Mouse (Mus musculus) brain, embryonic 14.5 days (tissue): ENCODE results near the gene Grn. TPM values are rescaled to one million over a fixed set of nuclear protein-coding genes. Genes with fewer than 3 reads are reported as not detected.

Source experiments
- DNase-seq: peaks from one replicate; pipeline ENCODE4 v3.0.0-alpha.2; 2011; ENCODE audit warnings: low read depth
- CTCF ChIP-seq: fragments of 200-500 bp; IDR thresholded peaks from 2 replicates; pipeline ENCODE4 v1.5.1; 2012; ENCODE audit warnings: inconsistent platforms, mild to moderate bottlenecking, moderate library complexity, borderline replicate concordance; ENCODE audit not compliant: insufficient read depth, insufficient read length; ENCODE audit errors: extremely low read depth
- POLR2A ChIP-seq: fragments of 200-500 bp; IDR thresholded peaks from 2 replicates; pipeline ENCODE4 v1.6.1; 2012; ENCODE audit warnings: mild to moderate bottlenecking, inconsistent platforms, borderline replicate concordance; ENCODE audit not compliant: poor library complexity, insufficient read depth, insufficient read length, severe bottlenecking; ENCODE audit errors: extremely low read depth
- polyA plus RNA-seq: library from polyadenylated mRNA; depleted of rRNA; stranded (reverse); fragments of >200 nt; gene quantifications from 2 replicates; pipeline ENCODE4 v1.2.3, GENCODE M21; 2012

Grn gene
- polyA plus RNA-seq, 1 experiment = 53.0 TPM

DNA sequence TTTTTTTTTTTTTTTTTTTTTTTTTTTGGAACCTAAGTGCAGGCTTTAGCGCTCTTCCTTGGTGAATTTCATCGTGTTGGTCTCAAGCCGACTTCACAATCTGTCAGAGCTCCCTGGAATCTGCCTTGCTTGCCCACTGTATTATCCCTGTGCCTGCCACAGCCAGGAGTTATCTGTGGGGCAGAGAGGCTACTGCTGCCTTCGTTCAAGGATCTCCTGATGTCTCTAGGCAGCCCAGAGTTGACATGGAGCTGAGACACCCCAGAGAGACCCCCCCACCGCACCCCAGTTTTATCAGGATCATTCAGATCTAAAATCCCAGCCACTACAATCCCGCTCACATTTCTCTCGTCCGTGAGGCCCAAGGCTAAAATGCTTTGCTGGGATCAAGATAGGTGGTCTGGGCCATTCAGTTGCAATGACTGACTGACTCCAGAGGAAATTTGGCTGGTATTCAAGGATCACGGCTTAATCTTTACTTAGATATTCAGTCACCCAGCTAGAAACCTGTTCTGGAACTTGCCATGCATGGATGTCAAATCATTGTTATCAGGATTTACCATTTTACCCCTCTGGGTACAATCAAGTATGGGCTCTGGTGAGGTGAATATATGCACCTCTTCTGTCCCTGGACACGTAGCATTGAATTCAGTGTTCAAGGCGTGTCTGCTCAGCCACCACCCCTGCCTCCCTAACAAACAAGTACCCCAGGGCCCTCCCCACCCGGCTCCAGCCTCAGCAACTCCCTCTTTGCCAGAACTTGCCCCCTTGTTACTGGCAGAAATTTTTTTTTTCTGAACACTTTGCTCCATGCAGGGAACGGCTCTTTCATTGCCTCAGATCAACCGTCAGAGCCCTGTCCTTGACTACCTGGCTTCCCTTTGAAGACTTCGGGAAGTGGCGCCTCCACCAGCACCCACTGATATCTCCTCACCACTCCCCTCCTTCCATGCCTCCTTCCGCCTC, 19.2 kb downstream of the Grn start:
- DNase-seq = no peak
- TF ChIP-seq CTCF = no peak
- TF ChIP-seq POLR2A = no peak

DNA sequence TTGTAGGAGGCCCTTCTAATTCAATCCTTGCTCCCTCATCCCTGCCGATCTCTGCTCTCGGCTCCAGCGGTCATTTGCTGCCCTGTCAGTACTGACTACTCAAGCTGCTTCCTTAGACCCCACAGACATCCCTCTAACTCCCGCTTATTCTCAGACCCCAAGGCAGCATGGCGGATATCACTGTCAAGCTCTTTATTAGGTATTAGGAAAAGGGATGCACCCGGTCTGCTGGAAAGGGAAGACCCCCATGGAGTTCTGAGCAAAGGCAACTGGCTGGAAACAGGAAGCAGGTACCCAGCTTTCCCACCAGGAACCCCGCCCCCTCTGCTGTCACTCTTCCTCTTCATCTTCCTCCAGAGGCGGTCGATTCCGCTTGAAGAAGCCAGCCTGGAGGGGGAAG, 23.0 kb downstream of the Grn start:
- no peak for DNase-seq
- TF ChIP-seq CTCF = no peak
- no peak for TF ChIP-seq POLR2A

DNA sequence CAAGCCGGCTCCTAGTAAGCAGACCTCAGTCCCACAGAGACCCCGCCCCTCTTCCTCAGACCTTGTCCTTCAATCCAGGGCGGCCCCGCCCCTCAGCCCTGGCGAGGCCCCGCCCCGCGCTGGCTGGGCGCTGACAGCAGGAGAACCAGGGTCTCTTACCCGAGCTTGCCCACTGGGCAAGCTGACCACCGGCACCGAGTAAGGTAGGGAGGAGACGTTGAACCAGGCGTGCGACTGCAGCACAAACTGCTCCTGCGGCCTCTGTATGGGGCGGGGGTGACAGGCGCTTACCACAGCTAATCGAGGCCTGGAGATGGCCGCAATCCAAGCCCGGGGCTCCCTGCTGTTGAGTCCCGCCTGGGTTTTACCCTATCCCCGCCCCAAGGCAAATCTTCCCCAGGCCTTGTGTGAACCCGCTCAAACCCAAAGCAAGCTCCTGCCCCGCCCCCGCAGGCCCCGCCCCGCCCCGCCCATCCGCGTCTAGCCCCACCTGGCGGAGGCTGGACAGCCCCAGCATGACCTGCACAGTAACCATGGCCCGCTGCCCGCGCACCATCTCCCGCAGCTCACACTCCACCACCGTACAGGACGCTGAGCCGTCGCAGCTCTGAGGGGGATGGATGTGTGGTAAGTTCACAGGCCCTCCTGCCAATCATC, 25.8 kb downstream of the Grn start:
- peak; percentile 20; the same call in 1 of the 2 replicates for TF ChIP-seq CTCF
- 0 out of 2 replicates have a peak, but pooled peaks have one; percentile 21 for TF ChIP-seq POLR2A
- peak; percentile 91 for DNase-seq

DNA sequence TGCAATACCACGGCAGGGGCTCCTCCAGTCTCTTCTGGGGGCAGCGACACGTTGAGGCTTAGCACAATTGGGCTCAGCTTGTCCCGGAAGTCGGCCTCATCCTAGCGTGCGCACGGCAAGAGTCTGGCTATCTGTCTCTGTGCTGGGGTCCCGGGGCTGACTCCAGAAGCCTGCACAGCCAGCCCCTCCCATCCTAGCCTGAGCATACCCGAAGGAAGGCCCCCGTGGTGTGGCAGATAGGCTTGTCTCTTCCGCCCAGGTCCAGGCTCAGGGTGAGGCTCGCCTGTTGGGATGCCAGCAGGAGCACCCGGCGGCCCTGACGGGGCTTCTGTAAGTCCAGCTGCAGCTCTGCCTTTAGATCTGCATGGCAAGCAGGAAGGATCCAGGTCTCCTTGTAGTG, 30.4 kb downstream of the Grn start:
- DNase-seq = no peak
- no peak for TF ChIP-seq CTCF
- TF ChIP-seq POLR2A = no peak

DNA sequence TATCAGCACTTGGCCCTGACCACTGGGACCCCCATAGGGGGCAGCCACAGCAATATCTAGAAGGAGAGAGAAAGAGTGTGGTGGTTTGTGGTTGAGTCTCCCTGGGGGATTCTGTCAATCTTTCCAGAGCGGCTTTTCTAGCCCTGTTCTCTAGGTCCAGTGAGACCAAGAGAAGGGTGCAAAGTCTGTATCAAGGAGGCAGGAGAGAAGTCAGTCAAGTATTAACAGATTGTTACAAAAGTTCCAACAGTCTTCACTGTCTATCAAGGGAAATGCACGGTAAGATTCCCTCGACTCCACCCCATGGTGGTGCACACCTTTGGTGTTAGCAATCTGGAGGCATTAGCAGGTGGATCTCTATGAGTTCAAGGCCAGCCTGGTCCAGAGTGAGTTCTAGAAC, 31.6 kb downstream of the Grn start:
- no peak for DNase-seq

DNA sequence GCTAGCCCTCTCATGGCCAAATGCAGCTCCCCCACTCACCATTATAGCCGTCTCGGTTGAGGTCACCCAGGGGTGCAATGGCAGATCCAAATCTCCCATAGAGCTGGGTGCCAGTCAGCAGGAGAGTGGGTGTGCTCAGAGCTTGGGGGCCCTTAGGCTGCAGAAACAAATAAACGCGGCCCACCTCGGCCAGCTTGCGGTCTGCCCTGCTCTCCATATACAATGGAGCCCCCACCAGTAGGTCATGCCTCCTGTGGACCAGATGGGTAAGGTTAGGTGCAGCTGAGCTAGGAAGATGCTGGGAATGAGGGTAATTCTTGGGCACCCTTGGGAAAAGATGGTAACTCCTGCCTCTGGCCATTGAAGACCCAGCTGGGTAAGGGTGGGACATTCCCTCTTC, 34.8 kb downstream of the Grn start:
- TF ChIP-seq CTCF (no peak), POLR2A (no peak)
- DNase-seq = no peak

More for the DNA sequence above, 31.6 kb downstream of the Grn start:
- TF ChIP-seq POLR2A = no peak

DNA sequence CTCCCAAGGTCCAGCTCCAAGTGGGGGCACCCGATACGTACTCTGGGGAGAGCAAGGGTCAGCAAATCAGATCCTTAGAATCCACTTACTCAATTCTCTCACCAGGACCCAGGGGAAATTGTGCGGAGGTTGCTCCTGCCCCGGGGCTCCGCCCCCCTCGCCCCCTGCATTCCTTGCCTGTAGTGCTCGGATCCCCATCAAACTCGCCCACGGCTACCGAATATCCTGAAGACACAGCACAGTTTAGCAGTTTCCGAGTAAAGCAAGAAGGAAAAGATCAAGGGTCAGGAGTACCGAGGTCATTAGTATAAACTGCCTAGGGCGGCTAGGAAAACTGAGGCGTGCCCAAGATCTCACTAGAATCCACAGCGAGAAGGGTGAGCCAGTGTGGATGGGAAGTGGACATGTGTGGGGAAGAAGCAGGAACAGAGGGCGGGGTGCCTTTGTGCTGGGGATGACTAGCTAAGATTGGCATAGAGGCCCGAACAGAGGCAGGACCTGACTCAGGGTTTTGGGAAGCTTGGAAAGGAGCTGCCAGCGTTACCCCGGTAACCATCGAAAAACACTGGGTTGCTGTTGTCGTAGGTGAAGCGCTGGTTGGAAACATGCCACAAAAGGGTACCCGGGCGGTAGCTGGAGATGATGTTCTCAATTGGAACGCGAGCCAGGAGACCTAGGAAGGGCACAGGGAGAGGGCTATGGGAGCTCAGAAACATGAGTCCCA, 35.8 kb downstream of the Grn start:
- TF ChIP-seq POLR2A (no peak), CTCF (no peak)
- peak; percentile 93 for DNase-seq

DNA sequence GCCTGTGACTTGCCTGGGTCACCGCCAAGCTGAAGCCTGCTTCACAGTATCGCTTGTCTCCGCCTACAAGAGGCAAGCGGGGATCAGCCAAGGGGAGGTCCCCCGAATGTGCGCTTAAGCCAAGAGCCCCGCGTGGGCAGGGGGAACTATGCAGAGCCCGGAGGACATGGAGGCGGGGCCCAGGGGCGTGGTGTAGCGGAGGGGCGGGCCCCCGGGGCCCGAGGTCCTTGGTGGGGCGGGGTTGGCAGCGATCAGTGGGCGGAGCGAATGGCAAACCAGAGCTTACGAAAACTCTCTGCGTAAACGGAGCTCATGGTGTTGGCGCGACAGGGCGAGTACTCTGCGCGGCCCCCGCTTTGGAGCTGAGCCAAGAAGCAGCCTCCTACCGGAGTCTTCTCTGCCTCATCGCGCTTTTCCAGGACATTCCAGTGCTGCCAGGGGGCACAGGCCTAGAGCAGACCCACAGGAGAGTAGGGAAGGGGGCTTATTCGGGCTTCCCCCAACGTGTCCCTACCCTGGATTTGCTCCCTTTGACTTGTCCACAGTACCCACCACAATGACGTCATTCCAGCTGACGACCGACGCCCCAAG, 37.0 kb downstream of the Grn start:
- peak; percentile 97 for DNase-seq
- TF ChIP-seq POLR2A = no peak
- TF ChIP-seq CTCF = no peak

DNA sequence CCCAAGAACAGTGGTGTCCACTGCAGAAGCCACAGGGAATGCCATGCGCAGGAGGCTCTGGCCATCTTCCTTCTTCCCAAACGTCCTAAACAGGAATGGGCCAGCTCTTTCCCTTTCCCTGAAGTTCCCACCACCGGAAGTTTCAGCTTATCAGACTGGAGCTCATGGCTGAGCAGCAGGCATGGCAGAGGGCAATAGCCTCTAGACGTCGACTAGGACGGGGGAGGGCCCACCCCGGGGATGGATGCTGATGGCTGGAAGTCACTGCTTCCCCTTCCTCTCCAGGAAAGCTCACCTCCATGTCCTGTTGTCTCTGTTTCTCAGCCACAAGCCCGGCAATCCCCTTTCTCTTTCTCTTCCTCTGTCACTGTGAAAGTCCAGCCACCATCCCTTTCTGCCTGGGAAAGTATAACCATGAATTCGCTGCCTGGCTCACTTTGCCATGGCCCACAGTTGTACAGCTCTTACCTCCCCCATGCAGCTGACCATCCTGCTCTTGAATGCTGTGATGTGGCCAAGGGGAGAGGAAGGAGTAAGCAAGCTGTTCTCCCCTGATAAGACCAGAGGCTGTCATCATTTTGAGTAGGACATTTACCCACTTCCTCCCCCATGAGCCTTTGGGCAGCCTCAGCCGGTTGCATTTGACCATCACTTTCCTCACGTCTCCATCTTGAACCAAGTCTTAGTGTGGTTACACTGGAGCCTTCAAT, 39.7 kb downstream of the Grn start, which contains the start of gene Itga2b:
TSS of gene Itga2b (minus strand) at position 475 of the 710 bp plus-strand sequence.
- DNase-seq = no peak
- no peak for TF ChIP-seq CTCF

DNA sequence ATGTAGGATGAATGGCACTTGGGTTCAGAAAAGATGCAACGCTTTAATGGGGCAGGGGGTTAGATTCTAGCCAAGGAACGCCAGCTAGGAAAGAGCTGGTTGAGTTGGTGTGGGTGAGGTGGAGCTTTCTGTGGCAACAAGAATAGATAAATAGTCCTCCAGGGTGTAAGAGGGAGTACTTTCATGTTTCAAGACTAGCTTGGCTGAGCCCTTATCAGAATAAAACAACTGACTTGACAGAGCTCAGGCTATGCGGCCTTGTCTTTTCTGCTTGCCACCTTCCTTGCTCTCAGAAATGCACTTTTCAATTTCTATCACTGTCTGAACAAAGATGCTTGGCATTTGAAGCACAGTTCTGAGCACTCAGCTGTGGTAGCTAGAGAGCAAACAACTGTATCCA, 44.9 kb downstream of the Grn start:
- TF ChIP-seq CTCF = no peak
- no peak for TF ChIP-seq POLR2A
- DNase-seq = no peak

DNA sequence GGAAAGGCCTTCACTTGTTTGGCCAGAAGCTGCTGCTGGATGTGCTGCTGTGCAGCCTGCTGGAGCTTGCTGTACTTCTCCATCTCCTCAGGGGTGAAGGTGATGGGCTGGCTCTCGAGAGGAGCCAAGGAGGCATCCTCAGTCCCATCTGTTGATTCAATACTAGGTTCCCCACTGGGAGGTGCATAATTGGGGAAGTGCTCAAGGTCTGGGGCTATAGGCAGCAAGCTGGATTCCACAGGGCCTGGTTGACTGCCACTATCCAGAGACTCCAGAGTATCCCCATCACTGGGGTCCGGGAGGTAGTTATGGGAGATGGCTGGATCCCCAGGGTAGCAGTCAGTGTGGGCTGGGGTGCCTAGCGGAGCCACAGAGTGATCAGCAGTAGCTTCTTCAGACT, 48.6 kb downstream of the Grn start:
- no peak for DNase-seq
- TF ChIP-seq CTCF (no peak), POLR2A (no peak)

DNA sequence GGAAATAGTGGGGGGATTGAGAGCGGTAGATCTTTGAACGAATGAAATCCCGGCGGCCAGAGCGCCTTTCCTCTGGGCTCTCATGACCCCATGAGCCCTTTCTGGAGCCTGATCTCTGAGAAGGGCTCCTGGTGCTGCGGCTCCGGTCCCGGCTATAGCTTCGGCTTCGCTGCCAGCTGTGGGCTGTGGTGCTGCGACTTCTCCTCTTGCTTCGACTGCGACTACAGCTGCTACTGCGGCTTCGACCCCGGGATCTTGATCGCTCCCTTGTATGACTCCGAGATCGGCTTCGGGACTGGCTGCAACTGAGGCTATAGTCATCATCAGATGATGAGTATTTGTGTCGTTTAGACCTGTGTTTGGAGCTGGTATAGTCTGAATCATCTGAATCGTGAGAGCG, 49.5 kb downstream of the Grn start:
- no peak for DNase-seq
- TF ChIP-seq POLR2A = no peak
- no peak for TF ChIP-seq CTCF
